Mouse (Mus musculus) kidney, adult 2 months (tissue): ENCODE results near the gene Smpd2. TPM values are rescaled to one million over a fixed set of nuclear protein-coding genes. Genes with fewer than 3 reads are reported as not detected.

Source experiments
- DNase-seq: peaks from one replicate; pipeline ENCODE4 v3.0.0; 2021
- H3K27ac ChIP-seq: fragments of 200-500 bp; 2 replicates; pipeline ENCODE4 v1.5.1; 2012; ENCODE audit warnings: low read depth, low read length, control low read depth, inconsistent platforms; ENCODE audit not compliant: insufficient read depth
- H3K27me3 ChIP-seq: fragments of 200-500 bp; replicated peaks from 2 replicates; pipeline ENCODE4 v1.6.1; 2012; ENCODE audit warnings: mild to moderate bottlenecking, moderate library complexity, low read length, inconsistent platforms; ENCODE audit not compliant: control insufficient read depth, insufficient read depth
- H3K36me3 ChIP-seq: fragments of 200-500 bp; 2 replicates; pipeline ENCODE4 v1.6.1; 2012; ENCODE audit warnings: mild to moderate bottlenecking, moderate library complexity, low read length, inconsistent platforms; ENCODE audit not compliant: control insufficient read depth, insufficient read depth
- H3K4me1 ChIP-seq: fragments of 200-500 bp; 2 replicates; pipeline ENCODE4 v1.6.1; 2011; ENCODE audit warnings: low read length; ENCODE audit not compliant: control insufficient read depth, insufficient read depth
- H3K4me3 ChIP-seq: fragments of 200-500 bp; 2 replicates; pipeline ENCODE4 v1.5.1; 2011; ENCODE audit warnings: mild to moderate bottlenecking, low read depth, low read length, control low read depth; ENCODE audit not compliant: insufficient read depth
- CTCF ChIP-seq: fragments of 200-500 bp; conservative IDR thresholded peaks from 2 replicates; pipeline ENCODE4 v1.5.1; 2011; ENCODE audit warnings: low read depth, mild to moderate bottlenecking, control low read depth, low read length, moderate library complexity, mixed read lengths; ENCODE audit not compliant: insufficient read depth, insufficient read length
- POLR2A ChIP-seq: fragments of 200-500 bp; IDR thresholded peaks from one replicate; pipeline ENCODE4 v1.6.1; 2011; ENCODE audit warnings: low read depth, low read length, control low read depth
- WGBS: fragments of 180-500 bp; shearing (Covaris S2); methylation state at CpG from one replicate; pipeline ENCODE4 v1.1.7; 2018; 5-methylcytosine and 5-hydroxymethylcytosine counted together
- polyA plus RNA-seq: library from polyadenylated mRNA; depleted of rRNA; stranded (reverse); fragments of >200 nt; gene quantifications from 2 replicates; pipeline ENCODE4 v1.2.3, GENCODE M21; 2012

The Smpd2 gene
- polyA plus RNA-seq, 1 experiment, result 124 TPM

DNA sequence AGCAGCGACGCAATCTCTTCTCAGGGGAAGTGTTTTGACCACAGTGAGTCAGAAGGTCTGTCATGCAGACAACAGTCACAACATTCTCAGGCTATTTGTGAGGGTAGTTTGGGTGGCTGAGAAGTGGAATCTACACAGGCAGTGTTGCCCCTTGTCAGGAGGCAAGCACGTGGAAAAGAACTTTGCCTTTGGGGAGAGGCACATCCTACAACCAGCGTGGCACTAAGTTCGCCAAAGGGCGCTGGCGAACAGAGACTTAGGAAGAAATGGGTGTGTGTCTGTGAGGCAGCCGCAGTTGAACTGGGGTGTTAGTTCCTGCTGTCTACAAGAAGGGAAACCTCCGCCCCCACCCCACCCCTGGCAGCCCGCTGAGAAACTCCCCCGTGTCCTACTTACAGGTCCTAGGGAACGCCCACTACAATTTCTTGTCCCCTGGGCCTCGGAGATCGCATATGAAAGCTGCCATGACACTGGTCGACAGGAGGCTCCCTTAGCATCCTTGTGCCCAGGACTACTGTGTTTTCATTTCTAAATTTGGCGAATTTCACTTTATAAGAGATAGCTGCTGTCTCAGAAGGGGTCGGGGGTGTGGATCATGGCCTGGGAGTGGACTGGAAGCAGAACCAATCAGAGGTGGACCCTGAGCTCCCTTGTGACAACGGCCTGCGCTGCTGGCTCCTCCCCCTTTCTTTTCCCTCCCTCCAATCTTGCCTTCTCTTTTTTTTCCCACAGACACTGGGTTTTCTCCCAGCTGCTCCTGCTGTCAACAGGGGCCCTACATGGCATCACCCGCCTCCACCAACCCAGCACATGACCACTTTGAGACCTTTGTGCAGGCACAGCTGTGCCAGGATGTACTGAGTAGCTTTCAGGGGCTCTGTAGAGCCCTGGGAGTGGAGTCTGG is 12.6 kb downstream of the Smpd2 start:
- H3K27me3 ChIP-seq, result no peaks in the 10 kb centered on the region

DNA sequence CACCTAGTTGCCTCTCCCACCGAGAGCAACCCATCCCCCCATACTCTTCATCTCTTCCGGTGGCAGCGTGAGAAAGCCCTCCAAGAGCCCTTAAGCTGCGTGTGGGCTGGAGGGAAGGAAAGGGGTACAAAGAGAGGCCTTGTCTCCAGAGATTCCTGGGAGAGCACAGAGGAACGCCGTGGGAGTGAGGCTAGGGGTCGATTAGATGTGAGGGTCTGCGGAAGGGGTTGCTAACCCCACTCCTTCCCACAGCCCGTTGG is 13.2 kb downstream of the Smpd2 start:
- 8% methylated on average over 9 of the region's 9 CpGs for WGBS
- no peaks in the 10 kb centered on the region for H3K4me1 ChIP-seq
- H3K36me3 ChIP-seq, result no peaks in the 10 kb centered on the region
- peak overlapping the region; percentile 67 for H3K4me3 ChIP-seq
- H3K27ac ChIP-seq, result no peak overlapping the region
- no peak for DNase-seq
- no peak for TF ChIP-seq POLR2A
- no peak for TF ChIP-seq CTCF
- H3K27me3 ChIP-seq, result no peaks in the 10 kb centered on the region

More for the DNA sequence above, 12.6 kb downstream of the Smpd2 start:
- DNase-seq, result peak; percentile 78
- Histone ChIP-seq H3K4me3 (peak overlapping the region; percentile 67), H3K4me1 (no peaks in the 10 kb centered on the region), H3K27ac (no peak overlapping the region), H3K36me3 (no peaks in the 10 kb centered on the region)
- TF ChIP-seq CTCF (no peak), POLR2A (no peak)
- WGBS, result 22% methylated on average over 20 of the region's 20 CpGs

- WGBS, result 5% methylated on average over 35 of the region's 35 CpGs
- no peaks in the 10 kb centered on the region for H3K36me3 ChIP-seq
- TF ChIP-seq POLR2A (no peak), CTCF (no peak)
- peak within 1 kb of the TSS; percentile 64 for H3K27ac ChIP-seq
- H3K27me3 ChIP-seq, result no peaks in the 10 kb centered on the region
- DNase-seq, result peak; percentile 58
- H3K4me3 ChIP-seq, result peak within 1 kb of the TSS; percentile 67
- H3K4me1 ChIP-seq, result no peaks in the 10 kb centered on the region
Measured at GRCm38 (mm10) chr10:41476171-41477017, 13.8 kb downstream of the Smpd2 start, which contains the start of gene Mical1. Mical1 (plus strand) TSS chr10:41476314.

DNA sequence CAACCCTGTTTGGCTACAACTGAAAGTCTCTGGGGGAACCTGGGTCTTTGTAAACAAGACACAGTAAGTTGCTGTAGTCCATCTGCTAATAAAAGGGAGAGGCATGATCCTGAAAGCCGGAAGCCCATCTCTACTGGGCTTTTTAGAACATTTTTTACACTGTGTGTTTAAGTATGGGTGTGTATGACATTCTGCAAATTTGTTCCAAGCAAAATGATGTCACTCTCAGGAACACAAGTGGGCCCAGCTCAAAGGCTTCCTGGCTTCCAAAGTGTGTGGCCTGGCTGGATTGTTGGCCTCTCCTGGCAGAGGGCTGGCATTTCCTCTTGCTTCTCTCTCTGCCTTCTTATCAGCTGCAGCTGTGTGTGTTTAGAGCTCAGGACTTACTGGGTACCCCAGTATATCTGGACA is 15.2 kb downstream of the Smpd2 start:
- no peak overlapping the region for H3K4me3 ChIP-seq
- WGBS, result 84% methylated on average over 1 of the region's 1 CpGs
- no peak for DNase-seq
- H3K36me3 ChIP-seq, result no peaks in the 10 kb centered on the region
- H3K4me1 ChIP-seq, result no peaks in the 10 kb centered on the region
- TF ChIP-seq CTCF (no peak), POLR2A (no peak)
- H3K27ac ChIP-seq, result peak overlapping the region; percentile 22; the same call in 1 of the 2 replicates
- no peaks in the 10 kb centered on the region for H3K27me3 ChIP-seq

DNA sequence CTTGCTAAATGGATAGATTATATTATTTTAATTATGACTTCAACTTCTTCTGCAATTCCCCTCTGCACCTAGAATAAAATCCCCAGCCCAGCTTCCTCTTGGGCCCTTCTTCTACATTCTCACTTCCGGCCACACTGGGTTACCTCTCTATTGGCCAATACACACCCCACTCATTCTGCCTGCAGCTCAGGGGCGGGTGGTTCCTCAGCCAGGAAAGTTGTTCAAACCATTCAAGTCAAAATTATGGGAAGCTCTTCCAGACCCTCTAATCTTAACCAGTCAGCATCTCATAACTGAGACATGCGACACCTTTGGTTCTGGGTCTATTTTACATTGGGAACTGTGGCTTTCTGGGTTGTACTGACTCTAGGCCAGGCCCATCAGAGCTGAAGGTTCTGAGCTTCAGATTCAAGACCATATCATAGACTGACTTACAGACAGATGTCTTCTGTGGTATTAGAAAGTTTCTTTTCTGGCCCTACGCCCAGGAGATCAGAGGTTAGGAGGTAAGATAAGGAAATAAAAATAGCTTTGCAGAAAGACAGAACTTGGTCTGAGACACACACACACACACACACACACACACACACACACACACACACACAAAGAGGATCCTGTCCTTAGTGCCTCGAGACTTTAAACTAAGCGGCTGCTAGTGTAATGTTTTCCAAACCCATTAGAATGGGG is 16.2 kb downstream of the Smpd2 start:
- no peaks in the 10 kb centered on the region for H3K36me3 ChIP-seq
- WGBS, result 82% methylated on average over 6 of the region's 6 CpGs
- H3K27ac ChIP-seq, result no peak overlapping the region
- no peaks in the 10 kb centered on the region for H3K4me1 ChIP-seq
- peak; percentile 22 for DNase-seq
- TF ChIP-seq POLR2A, result no peak
- no peak for TF ChIP-seq CTCF
- H3K4me3 ChIP-seq, result no peak overlapping the region
- H3K27me3 ChIP-seq, result no peaks in the 10 kb centered on the region

- 84% methylated on average over 5 of the region's 5 CpGs for WGBS
- no peaks in the 10 kb centered on the region for H3K36me3 ChIP-seq
- no peak overlapping the region for H3K27ac ChIP-seq
Measured at GRCm38 (mm10) chr10:41472962-41473481, 17.1 kb downstream of the Smpd2 start.

More at GRCm38 (mm10) chr10:41472962-41473481, 17.1 kb downstream of the Smpd2 start:
- TF ChIP-seq POLR2A (no peak), CTCF (no peak)
- DNase-seq, result no peak
- no peaks in the 10 kb centered on the region for H3K27me3 ChIP-seq
- H3K4me1 ChIP-seq, result no peaks in the 10 kb centered on the region
- no peak overlapping the region for H3K4me3 ChIP-seq
